Mouse (Mus musculus) thymus, postnatal 14 days (tissue): ENCODE measurements at regions not wholly inside any gene's neighbourhood (a gene's known extent, or its start where the extent isn't known, plus 50 kb on each side); places are given as distances from the start of the nearest gene placed in this dataset.

Experiments used
- DNase-seq: peaks from one replicate; pipeline ENCODE4 v3.0.0; 2021

DNA sequence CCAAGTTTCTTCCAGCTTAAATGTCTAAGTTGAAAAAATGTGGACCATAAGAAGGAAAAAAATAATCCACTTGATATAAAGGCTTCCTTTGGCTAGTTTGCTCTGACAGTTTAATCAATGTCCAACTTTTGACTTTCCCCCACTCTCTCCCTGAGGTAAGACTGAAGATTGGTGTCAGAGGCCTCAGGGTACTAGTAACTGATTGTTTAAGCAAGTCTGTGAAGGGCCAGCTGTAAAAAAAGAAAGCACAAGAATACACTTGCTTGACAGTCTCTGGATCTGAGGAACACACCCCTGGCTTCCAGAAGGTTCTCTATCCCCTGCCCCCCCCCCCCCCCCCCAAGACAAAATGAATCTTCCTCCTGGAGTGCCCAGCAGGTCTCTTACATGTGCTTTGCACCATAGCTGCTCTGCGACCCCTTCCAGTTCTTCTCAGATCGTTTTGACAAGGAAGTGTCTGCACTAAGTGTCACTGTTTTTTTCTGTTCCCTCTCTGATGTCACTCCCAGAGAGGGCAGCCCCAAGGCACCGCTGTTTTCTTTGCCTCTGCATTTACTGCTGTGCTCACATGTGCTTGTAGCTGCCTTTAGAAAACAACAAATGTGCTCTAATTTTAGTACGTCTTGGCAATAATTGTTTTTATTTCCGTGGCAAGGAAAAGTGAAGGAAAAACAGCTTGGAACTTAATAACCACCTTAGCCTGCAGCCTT, 462.1 kb upstream of the Nr2f2 start:
- DNase-seq = no peak

GRCm38 (mm10) chr7:70826074-70826473, 459.5 kb upstream of the Nr2f2 start:
- no peak for DNase-seq

- no peak for DNase-seq
Observed at GRCm38 (mm10) chr7:70823020-70823419, 456.5 kb upstream of the Nr2f2 start.

GRCm38 (mm10) chr7:70822310-70822821, 455.8 kb upstream of the Nr2f2 start:
- DNase-seq = no peak

DNA sequence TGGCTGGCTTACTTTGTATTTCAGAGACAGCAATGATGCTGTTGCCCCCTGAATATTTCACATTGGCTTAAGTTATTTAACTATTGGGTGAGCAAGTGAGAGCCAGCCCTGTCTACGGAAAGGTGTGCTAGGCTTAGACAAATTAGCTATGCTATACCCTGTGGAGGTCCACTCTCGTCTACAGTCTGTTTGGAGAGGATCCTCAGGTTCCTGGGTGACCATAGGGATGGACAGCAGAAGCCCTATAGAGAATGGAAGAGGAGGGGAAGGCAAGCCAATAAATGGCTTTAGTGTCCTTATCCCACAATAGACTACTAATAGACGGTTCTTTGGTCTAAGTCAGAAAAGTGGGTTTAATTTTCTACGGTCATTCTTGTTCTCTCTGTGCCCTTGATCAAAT, 455.3 kb upstream of the Nr2f2 start:
- no peak for DNase-seq

DNA sequence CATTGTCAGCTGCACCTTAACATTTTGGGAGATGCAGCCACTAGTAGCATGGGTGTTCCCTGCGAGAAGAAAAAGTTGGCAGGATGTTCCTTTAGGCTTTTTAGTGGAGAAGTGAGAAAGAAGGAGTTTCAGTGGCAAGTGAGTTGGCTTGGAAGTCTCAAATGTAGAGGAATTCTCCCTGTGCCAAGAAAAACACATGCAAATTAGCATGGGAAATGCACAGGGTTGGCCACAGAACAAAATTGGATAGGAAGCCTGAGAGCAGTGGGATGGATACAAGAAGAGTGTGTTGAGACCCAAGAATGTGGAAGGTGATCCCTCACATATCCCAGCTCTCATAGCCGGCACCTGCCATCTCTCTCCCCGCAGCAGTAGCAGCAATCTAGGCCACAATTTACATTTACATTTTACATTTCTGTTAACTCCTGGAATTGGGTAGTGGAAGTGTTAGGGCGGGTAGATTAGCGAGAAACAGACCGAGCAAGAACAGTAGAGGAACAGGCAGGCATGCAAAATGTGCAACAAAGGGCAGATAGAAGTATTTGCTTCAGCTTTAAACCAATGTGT, 450.9 kb upstream of the Nr2f2 start:
- no peak for DNase-seq

- no peak for DNase-seq
Observed at GRCm38 (mm10) chr7:70814391-70814790, 447.9 kb upstream of the Nr2f2 start.

- DNase-seq = no peak
Observed at GRCm38 (mm10) chr7:70813101-70813500, 446.6 kb upstream of the Nr2f2 start.

- DNase-seq = no peak
Observed at GRCm38 (mm10) chr7:70810411-70811090, 444.0 kb upstream of the Nr2f2 start.

DNA sequence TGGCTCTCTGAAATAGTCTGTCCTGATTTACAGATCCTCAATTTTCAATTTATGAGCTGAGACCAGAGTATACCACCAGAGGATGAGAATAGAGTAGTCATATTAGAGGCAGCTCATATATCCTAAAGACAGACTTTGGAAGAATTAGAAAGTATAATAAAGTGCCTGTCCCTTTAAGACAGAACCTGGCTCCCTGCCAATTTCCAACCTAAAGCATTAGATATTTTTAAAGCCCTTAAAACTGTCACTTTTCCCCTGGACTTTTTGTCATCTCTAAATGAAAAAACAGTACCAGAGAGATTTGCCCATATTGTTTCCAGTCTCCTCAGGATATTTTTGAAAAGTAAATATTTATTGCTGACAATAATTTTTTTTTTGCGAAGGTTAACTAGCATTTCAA, 437.7 kb upstream of the Nr2f2 start:
- no peak for DNase-seq

DNA sequence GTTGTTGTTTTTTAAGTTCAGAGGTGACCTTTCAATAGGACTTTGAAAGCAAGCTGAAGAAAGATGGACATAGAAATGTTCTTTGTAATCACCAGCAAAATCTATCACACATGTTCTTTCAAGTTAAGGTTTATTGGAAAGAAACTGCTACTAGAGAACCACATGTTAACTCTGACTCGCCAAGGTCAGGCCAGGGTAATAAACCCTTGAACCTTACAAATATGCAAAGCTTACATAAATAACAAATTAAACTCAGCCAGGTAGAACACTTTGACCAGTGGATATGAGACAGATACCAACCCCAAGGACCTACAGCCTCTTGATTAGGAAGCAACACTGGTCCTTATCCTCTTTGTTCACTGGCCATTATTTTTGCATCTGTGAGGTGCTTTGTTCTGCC, 433.4 kb upstream of the Nr2f2 start:
- DNase-seq = no peak

DNA sequence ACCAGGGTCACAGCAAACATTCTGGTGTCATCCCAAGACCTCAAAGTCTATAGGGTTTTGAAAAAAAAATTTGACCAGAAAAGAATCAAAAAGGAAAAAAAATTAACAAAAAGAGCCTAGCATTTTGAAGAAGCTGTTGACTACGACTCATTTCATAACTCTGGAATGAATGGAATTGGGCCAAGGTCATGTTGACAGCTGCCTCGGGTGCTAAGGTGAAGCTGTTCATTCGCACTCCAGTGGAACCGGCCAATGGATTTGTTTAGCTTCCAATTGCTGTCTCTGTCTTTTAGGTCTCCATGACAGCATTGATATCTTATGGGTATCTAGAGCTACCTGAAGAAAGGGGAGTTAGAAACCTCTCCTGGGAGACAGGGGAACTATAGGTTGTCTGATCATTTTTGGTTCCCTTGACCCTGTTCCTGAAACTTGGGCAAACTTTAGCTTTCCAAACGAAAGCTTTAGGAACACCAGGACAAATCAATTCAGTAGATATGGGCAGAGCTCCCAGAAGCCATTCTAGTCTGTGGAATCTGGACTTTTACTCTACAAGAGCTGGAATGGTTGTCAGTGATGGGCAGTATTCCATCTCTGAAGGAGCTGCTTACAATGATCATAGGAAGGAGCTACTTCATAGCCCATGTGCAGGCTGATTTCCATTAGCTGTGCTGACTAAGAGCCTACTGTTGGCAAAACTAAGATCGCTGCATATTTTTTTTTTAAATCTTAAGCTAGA, 432.7 kb upstream of the Nr2f2 start:
- DNase-seq = no peak

DNA sequence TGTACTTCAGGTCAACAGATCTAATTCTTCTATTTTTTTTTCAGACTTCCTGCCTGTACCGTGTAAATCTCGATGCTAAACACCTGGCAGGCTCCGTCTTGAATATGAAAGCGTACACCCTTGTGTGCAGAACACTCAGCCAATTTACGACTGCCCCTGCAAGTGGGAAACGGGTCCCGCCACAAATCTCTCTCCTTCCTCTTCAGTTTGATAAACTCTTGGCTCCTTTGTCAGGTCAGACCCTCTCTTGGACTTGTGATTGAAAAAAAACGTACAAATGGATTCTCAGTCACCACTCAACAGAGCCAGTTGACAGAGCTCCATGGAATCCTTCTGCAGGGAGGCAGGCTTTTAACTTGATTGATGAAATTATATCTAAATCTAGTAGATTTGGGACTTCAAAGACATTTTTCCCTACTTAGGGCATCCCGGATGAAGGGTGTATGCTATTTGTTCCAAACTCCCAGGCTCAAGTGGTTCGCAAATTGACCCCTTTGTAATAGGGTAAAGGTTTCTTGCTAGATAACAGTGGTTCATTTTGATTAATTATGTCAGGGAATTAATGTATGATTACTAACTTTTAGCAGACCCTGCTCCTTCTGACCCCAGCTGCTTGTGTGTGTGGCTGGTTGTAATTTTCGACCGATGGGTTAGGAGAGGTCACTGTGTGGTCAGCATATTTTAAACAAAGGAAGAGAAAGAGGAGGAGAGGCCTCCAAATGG, 429.7 kb upstream of the Nr2f2 start:
- DNase-seq = no peak

DNA sequence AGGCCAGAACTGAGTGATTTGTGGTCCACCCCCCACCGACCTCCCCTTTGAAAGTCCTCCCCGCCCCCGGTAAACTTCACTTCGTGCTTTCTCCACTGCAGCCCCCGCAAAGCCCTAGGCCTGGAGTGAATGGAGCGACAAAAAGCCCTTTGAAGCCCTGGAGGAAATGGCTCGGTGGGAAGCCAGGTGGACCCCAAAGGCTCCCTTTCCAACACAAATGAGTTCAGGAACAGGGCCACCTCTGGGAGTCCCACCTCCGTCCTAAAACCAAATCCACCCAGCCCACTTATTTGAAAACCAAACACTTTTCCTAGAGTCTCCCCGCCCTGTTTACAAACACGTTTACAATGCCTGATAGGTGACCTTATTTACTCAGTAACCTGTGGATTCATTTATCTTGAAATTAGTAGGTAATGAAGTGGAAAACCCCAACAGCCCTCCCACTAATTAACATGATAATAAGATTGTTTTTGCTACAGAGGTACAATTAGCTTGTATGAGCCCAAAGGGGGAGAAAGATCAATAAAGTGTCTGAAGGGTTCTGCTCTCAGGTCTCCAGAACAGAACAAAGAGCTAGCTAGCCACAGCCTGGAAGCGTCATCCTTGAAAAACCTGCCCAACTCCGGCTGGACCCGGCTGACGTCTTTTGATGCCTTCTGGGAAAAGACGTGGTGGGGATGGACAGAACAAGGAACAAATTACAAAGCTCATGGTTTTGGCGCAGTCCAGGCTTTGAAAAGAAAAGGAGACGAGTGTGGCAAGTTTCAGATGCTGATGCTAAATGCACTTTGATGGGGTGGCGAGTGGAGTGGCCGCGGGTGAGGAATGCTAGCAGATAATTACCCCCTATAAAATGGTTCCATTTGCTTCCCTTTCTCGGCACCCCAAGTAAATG, 422.6 kb upstream of the Nr2f2 start:
- no peak for DNase-seq

DNA sequence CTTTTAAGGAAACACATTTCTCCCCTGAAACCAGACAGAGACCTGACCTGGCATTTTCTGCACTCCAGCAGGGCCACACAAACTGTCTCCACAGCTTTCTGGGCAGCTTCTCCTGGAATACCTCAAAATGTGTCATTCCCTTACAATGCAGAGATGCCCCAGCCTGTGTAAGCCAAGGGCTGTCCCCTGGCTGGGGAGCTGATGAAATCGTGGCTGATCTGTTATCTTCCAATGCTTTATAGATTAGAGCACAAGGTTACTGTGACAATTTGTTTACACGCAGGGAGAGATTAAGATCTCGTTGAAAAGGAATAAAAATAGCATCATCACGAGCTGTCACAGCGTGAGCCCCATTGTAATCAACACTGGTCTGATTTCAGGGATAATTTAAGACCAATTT, 421.4 kb upstream of the Nr2f2 start:
- DNase-seq = no peak

GRCm38 (mm10) chr7:70780742-70781332, 414.3 kb upstream of the Nr2f2 start:
- DNase-seq = no peak

DNA sequence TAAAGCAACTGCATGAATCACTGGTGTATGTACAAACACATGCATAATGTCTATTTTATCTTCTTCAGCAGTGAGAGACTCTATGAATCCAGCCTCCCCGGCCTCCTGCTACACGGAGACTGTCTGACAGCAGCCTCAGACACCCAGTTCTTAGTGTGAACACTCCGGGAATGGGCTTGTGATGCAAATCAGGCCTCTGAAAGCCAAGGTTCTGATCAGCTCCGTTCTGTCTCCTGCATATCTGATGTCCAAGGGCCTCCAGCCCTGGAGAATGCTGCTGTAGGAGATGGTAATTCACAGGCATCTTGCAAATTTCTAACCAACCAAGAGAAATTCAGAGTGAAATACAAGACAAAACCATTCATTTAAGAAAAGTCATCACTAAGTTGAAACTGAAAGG, 411.2 kb upstream of the Nr2f2 start:
- no peak for DNase-seq

DNA sequence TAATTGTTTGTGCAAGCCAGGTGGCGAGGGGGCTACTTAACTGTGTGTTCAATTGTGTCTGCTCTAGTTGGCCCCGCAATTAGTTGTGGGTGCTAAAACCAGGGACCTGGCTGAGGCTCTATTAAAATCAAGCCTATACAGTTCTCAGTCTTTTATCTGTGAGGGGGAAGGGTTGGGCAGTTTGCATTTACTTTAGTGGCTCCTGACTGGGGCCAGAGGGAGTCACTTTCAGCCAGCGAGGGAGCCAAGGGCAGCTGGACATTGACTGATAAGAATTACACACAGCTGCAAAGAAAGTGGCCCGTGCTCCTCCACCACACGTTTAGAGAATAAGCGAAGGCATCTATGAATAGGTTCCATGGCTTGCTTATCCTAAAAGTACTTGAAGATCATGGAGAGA, 403.1 kb upstream of the Nr2f2 start:
- no peak for DNase-seq

GRCm38 (mm10) chr7:70767697-70768096, 401.2 kb upstream of the Nr2f2 start:
- DNase-seq = no peak

GRCm38 (mm10) chr7:70756676-70757075, 390.1 kb upstream of the Nr2f2 start:
- no peak for DNase-seq

- no peak for DNase-seq
Observed at GRCm38 (mm10) chr7:70754826-70755225, 388.3 kb upstream of the Nr2f2 start.
